Mouse (Mus musculus) adrenal gland, postnatal 14 days (tissue): ENCODE data around the gene Radil. TPM values are rescaled to one million over a fixed set of nuclear protein-coding genes. Genes with fewer than 3 reads are reported as not detected.

ENCODE experiments used
- DNase-seq: peaks from one replicate; pipeline ENCODE4 v3.0.0; 2021; ENCODE audit warnings: mixed read lengths
- total RNA-seq: library from RNA; stranded (reverse); gene quantifications from 2 replicates; pipeline ENCODE4 v1.2.3, GENCODE M21; 2021

Gene Radil
- total RNA-seq, 1 experiment from 2014 or later: 8.1 TPM

GRCm38 (mm10) chr5:142545014-142545795 is 5.7 kb downstream of the Radil start:
- no peak for DNase-seq

- DNase-seq: peak; percentile 76
These were observed 13.6 kb downstream of the Radil start for GRCm38 (mm10) chr5:142537286-142537685.

GRCm38 (mm10) chr5:142535388-142535787 is 15.5 kb downstream of the Radil start:
- no peak for DNase-seq

DNA sequence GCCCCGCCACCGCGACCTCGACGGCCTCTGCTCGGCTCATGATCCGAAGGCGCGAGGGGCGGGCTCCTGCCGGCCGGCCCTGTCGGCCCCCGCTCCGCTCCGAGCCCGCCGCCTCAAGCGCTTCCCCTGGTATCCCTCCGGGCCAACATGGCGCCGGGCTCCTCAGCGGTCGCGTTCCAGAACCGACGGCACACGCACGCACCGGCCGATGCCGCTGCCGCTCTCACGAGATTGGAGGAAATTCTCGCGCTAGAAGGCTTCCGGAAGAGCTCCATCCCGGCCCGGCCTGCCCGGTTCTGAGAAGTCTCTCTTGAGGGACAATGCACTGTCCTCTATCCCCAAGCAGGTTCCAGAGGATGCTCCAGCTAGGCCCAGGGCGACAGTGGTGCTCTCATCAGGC is 21.0 kb downstream of the Radil start, which contains the start of gene Papolb:
TSS of gene Papolb (minus strand) at position 162 of the 400 bp plus-strand sequence.
- DNase-seq: no peak

DNA sequence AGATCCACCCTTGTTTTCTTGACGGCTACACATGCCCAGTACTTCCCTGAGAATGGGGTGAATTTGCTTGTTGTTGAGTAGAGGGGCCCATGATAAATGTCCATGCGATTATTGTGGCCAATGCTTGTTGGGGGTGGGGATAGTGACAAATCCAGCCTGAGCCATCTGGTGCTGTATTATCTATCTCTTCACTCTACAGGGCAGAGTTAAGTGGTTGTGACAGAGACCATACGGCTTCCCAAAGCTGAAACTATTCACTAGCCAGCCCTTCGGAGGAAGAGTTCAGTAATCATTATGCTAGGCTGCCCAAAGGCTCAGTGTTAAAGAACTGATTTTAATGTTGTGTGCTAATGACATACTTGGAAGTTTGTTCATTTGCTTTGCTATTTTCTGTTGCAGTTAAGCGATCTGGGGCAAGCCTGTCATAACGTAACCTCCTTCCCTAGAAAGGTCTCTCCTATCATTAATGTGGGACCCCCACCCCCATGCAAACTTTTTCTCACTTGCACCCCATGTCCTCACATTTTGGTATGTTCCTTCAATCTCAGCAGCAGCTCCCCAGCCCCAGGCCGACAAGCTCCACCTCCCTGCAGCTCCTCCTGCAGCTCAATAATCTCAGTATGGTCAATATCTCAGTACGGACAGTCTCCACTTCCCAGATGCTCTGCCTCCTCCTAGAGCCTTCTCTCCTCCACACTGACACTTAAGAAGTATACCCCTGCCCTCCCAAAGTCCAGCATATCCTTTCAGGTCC is 26.0 kb downstream of the Radil start:
- no peak for DNase-seq

DNA sequence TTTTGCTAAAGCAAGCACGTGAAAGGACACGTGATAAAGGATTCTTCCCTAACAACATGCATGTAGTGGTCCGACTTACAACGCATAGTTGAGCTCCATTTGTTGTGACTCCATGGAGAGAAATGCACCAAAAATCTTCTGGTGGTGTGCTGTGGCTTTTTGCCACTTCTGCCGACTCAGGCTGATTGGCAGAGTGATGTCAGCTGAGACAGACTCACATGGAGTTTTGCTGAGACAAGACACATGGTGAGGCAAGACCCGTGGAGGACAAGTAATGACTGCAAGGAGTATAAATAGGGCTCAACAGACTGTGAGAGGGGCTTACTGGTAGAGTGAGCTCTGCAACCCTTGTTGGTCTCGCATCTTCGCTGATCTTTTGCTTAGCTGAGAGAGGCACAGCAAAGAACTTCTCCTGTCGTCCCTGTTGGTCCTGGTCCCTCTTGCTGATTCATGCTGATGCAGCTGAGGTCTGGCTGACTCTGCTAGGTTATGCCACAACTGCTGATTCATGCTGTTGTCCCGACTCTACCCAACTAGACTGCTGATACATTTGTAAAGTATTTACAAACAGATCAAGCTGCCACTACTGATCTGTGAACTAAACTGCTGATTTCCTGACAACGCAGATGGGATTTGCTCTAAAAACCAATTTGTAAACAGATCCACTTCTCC is 29.6 kb downstream of the Radil start:
- DNase-seq: no peak

DNA sequence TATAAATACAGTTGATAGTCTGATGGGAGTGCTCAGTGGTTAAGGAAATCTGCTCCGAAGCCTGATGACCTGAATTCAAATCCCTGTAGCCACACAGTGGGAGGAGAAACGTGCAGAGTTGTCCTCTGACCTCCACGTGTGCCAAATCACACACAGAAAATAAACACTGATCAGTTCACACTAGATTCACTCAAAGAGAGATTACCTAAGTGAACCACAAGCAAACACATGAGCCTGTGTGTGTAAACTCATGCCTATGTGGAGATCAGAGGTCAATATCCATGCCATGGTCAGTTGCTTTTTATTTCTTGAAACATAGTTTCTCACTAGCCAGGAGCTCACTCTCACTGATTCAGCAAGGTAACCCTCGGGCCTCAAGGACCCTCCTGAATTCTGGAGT is 30.5 kb downstream of the Radil start:
- no peak for DNase-seq

GRCm38 (mm10) chr5:142518973-142519372 is 31.9 kb downstream of the Radil start:
- DNase-seq: no peak

DNA sequence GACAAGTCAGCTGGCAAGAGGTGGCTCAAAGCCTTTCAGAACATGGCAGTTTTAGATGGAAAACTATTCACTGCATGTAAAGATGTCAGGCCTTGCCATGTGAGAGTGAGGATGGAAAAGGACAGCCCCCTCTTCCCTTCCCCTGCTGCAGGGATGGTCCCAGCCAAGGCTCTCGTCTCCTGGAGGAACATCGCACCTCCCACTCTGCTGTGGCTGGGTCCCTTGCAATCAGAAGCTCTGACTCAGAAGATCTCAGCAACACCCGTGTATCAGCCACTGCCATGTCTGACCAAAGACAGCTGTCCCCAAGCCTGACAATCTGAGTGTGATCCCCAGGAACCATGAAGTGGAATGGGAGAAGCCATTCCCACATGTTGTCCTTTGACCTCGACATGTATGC is 38.8 kb downstream of the Radil start:
- DNase-seq: no peak

- DNase-seq: no peak
These were observed 40.9 kb downstream of the Radil start for GRCm38 (mm10) chr5:142510061-142510414.

DNA sequence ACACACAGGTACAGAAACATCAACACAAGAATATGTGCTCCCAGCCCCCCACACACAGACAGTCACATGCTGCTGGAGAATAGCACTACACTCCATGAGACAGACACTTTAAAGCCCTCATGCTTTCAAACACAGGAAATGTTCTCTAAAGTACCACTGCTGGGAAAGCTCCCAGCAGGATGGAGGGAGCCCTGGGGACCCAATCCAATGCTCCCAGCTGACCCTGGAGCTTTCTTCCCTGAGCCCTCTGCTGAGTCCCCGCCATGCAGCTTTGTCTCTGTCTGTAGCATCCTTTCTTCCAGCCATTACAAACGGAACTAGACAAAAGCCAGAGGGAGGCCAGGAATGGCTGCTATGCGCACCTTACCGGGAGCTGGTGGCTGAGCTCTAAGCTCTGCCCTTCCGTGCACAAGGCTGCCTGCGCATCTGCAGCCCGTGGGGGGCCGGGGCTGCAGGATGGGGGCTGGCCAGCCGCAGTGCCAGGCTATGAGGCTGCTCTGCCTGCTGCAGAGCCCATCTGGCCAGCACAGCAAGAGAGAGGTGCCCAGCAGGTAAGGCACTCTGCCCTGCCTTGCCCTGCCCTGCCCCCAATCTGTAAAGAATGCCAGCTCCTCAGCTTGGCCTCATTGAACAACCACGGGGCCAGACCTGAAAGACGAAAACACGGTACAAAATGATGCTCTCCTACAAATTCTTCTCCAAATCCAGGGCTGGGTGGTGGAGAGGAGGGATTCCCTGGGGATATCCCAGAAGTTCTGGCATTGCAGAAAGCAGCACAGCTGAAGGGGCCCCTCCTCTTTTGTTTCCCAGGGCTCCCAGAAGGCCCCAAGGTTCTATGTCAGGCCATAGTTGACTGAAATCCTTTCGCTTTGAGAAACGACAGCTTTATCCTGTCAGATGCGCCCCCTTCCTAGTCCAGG is 41.5 kb downstream of the Radil start:
- DNase-seq: no peak

DNA sequence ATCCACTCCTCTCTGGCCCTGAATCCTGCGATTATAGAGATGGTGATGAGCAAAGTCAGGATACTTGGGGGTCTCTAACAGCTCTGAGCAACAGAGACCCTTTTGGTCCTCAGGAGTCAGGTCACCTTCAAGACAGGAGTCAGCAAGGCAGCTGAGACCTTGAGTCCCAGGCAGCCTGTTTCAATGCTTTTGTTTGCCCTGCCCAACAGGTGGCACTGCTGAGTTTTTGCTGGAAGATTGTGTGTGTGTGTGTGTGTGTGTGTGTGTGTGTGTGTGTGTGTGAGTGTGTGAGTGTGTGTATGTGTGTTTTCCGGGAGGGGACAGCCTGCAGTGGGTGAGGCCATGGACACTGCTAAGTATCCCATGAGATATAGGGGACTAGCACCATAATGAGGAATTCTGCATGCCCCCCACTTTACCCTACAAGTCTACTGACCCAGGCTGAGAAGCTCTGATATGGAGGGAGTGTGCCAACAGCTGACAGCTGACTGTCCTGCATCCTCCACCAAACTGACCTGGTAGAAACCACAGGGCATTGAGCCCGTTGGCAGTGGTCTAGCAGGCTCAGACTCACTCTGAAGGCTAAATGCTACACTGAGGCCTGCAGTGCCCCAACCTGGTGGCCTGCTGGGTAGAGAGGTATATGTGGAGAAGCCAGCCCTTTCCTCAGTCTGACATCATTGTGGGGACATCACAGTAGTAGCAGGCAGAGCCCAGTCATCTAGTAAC is 45.0 kb downstream of the Radil start:
- DNase-seq: peak; percentile 55

DNA sequence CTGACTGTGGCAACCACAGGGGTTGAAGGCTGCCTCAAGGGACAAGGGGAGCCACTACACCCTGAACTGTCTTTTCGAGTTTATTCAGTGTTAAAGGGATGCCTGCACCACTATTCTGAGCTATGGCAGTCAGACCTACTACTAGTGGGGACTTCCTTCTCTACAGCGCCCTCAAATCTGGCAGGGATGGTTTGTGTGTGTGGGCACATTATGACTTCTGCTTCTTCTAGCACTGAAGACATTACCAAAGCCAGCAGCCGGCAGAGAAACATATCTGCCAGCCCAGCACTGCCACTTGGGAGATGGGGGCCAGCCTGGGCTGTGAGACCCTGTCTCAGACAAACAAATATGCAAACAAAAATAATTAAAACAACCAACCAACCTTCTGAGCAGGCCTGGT is 46.7 kb downstream of the Radil start:
- no peak for DNase-seq

- DNase-seq: peak; percentile 87
These were observed 48.5 kb downstream of the Radil start for GRCm38 (mm10) chr5:142502414-142502813.

GRCm38 (mm10) chr5:142500918-142501317 is 50.0 kb downstream of the Radil start:
- DNase-seq: no peak

GRCm38 (mm10) chr5:142498964-142499363 is 51.9 kb downstream of the Radil start:
- peak; percentile 57 for DNase-seq

- DNase-seq: peak; percentile 54
These were observed 55.4 kb downstream of the Radil start for GRCm38 (mm10) chr5:142495321-142496096.

- DNase-seq: no peak
These were observed 57.6 kb downstream of the Radil start for GRCm38 (mm10) chr5:142493307-142493706.

GRCm38 (mm10) chr5:142489955-142490707 is 60.8 kb downstream of the Radil start:
- DNase-seq: no peak

GRCm38 (mm10) chr5:142486654-142487053 is 64.2 kb downstream of the Radil start:
- no peak for DNase-seq
